Mouse (Mus musculus): ENCODE data around the gene Mrpl22. TPM values are rescaled to one million over a fixed set of nuclear protein-coding genes. Genes with fewer than 3 reads are reported as not detected.

Mrpl22 gene
- polyA plus RNA-seq, 1 experiment from 2014 or later: 81.7 TPM

Other genes with a start within 250 kb of the Mrpl22 start
- 10.3 and 11.6 TPM in 2 replicates for gene Larp1, start 162.6 kb upstream of the Mrpl22 start, polyA plus RNA-seq (2015; fragmentation: Nextera tagmentation; extraction: Ambion mirVana)
- 0.14 and 0.17 TPM in 2 replicates for gene Gm12248, start 78.5 kb upstream of the Mrpl22 start, polyA plus RNA-seq (2015; fragmentation: Nextera tagmentation; extraction: Ambion mirVana)
- gene Cnot8, start 67.5 kb upstream of the Mrpl22 start, polyA plus RNA-seq (2015; fragmentation: Nextera tagmentation; extraction: Ambion mirVana): 71.2 and 71.8 TPM in 2 replicates
- 4.3 and 6.2 TPM in 2 replicates for gene Gemin5, start 3.1 kb upstream of the Mrpl22 start, polyA plus RNA-seq (2015; fragmentation: Nextera tagmentation; extraction: Ambion mirVana)
- gene Igtp, start 27.9 kb downstream of the Mrpl22 start, polyA plus RNA-seq (2015; fragmentation: Nextera tagmentation; extraction: Ambion mirVana): 9.2 and 9.7 TPM in 2 replicates
- 6.9 TPM in 2 replicates for gene Irgm2, start 28.0 kb downstream of the Mrpl22 start, polyA plus RNA-seq (2015; fragmentation: Nextera tagmentation; extraction: Ambion mirVana)
- 0.16 and 0.17 TPM in 2 replicates for gene 4930438A08Rik, start 103.1 kb downstream of the Mrpl22 start, polyA plus RNA-seq (2015; fragmentation: Nextera tagmentation; extraction: Ambion mirVana)
- gene Zfp692, start 135.4 kb downstream of the Mrpl22 start, polyA plus RNA-seq (2015; fragmentation: Nextera tagmentation; extraction: Ambion mirVana): 5.6 and 7.1 TPM in 2 replicates
- 32.0 and 34.7 TPM in 2 replicates for gene Zfp672, start 158.7 kb downstream of the Mrpl22 start, polyA plus RNA-seq (2015; fragmentation: Nextera tagmentation; extraction: Ambion mirVana)
- 33.7 and 38.0 TPM in 2 replicates for gene Sh3bp5l, start 159.1 kb downstream of the Mrpl22 start, polyA plus RNA-seq (2015; fragmentation: Nextera tagmentation; extraction: Ambion mirVana)
- not detected in 2 replicates for gene Lypd8, start 207.4 kb downstream of the Mrpl22 start, polyA plus RNA-seq (2015; fragmentation: Nextera tagmentation; extraction: Ambion mirVana)
- not detected in 2 replicates for gene 1810065E05Rik, start 249.4 kb downstream of the Mrpl22 start, polyA plus RNA-seq (2015; fragmentation: Nextera tagmentation; extraction: Ambion mirVana)